Mouse (Mus musculus) liver, embryonic 15.5 days (tissue): ENCODE results near the gene Eif4b. TPM values are rescaled to one million over a fixed set of nuclear protein-coding genes. Genes with fewer than 3 reads are reported as not detected.
"Not testable (repeated sequence)": the region's sequence is repeated elsewhere in the genome, so short reads cannot be mapped to it uniquely, and the experiment has no call there.

Source experiments
- ATAC-seq: fragments of 200-750 bp; cut with Nextera tagmentation; 2 replicates; pipeline ENCODE4 v1.8.0; 2017; ENCODE audit warnings: moderate number of reproducible peaks, mild to moderate bottlenecking, moderate library complexity; ENCODE audit not compliant: insufficient read depth
- H3K27ac ChIP-seq: fragments of 300-500 bp; sonication (generic); replicated peaks from 2 replicates; pipeline ENCODE4 v1.5.1; 2015; ENCODE audit warnings: mild to moderate bottlenecking, inconsistent platforms
- H3K27me3 ChIP-seq: fragments of 300-500 bp; sonication (generic); 2 replicates; pipeline ENCODE4 v1.6.1; 2015; ENCODE audit warnings: mild to moderate bottlenecking, inconsistent platforms
- H3K36me3 ChIP-seq: fragments of 300-500 bp; sonication (generic); replicated peaks from 2 replicates; pipeline ENCODE4 v1.6.1; 2015; ENCODE audit warnings: moderate library complexity, mild to moderate bottlenecking, inconsistent platforms
- H3K4me1 ChIP-seq: fragments of 300-500 bp; sonication (generic); replicated peaks from 2 replicates; pipeline ENCODE4 v1.6.1; 2015; ENCODE audit warnings: inconsistent platforms
- H3K4me2 ChIP-seq: fragments of 300-500 bp; sonication (generic); 2 replicates; pipeline ENCODE4 v1.6.1; 2015; ENCODE audit warnings: moderate library complexity, mild to moderate bottlenecking, inconsistent platforms
- H3K4me3 ChIP-seq: fragments of 300-500 bp; sonication (generic); replicated peaks from 2 replicates; pipeline ENCODE4 v1.5.1; 2015; ENCODE audit warnings: mild to moderate bottlenecking, inconsistent platforms
- H3K9ac ChIP-seq: fragments of 300-500 bp; sonication (generic); 2 replicates; pipeline ENCODE4 v1.6.1; 2015; ENCODE audit warnings: moderate library complexity, mild to moderate bottlenecking, inconsistent platforms
- H3K9me3 ChIP-seq: fragments of 300-500 bp; sonication (generic); replicated peaks from 2 replicates; pipeline ENCODE4 v1.6.1; 2016; ENCODE audit warnings: inconsistent platforms
- WGBS: fragments of 180-500 bp; shearing (Covaris S2); methylation state at CpG from one replicate; pipeline ENCODE4 v1.1.7; 2015; ENCODE audit warnings: mixed read lengths; ENCODE audit not compliant: insufficient replicate concordance; 5-methylcytosine and 5-hydroxymethylcytosine counted together
- polyA plus RNA-seq: library from polyadenylated mRNA; unstranded; fragments of >200 nt; fragmentation: Nextera tagmentation; extraction: Ambion mirVana; gene quantifications from 2 replicates; pipeline ENCODE4 v1.2.1, GENCODE M21; 2015

The Eif4b gene
- polyA plus RNA-seq, 1 experiment from 2014 or later = 43.5 TPM

DNA sequence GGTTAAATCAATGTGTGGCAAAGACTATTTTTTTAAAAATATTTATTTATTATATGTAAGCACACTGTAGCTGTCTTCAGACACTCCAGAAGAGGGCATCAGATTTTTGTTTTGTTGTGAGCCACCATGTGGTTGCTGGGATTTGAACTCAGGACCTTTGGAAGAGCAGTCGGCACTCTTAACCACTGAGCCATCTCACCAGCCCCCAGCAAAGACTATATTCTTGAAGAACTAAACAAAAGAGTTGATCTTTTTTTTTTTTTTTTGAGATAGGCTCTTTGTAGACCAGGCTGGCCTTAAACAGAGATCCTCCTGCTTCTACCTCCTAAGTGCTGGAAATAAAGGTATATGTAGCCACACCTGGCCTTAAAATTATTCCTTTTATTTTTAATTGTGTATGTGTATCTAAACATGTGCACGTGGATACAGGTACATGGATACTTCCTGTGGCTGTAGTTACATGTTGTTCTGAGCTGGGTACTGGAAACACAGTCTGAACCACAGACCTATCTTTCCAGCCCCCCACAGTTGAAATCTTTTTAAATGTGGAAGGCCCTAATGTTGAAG is 3.6 kb downstream of the Eif4b start:
- no peak for ATAC-seq
- Histone ChIP-seq H3K4me2 (no peak overlapping the region), H3K27ac (no peak overlapping the region), H3K9ac (no peak overlapping the region), H3K4me3 (no peak overlapping the region), H3K36me3 (peaks cover 28% of the 10 kb centered on the region), H3K9me3 (no peaks in the 10 kb centered on the region), H3K4me1 (peaks cover 54% of the 10 kb centered on the region), H3K27me3 (no peaks in the 10 kb centered on the region)
- 61% methylated on average over 2 of the region's 2 CpGs for WGBS

DNA sequence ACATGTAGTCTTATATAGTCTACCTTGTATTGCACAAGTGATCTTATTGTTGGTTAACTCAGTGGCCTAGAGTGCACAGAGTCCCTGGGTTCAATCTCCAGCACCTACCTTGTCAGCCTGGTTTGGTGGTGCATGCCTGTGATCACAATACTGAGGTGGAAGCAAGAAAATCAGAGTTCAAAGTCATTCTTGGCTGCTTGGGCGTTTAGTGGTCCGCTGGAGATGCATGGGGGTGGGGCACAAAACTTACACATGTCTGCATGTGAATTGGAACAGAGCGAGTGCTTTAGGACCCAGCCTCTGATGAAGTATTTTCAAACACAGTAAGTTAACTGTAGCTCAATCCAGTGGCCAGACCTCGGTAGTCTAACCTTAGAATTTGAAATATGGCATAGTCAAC is 5.6 kb downstream of the Eif4b start:
- 62% methylated on average over 4 of the region's 4 CpGs for WGBS
- Histone ChIP-seq H3K36me3 (peaks cover 47% of the 10 kb centered on the region), H3K27ac (no peak overlapping the region), H3K4me2 (no peak overlapping the region), H3K4me1 (peaks cover 48% of the 10 kb centered on the region), H3K9ac (no peak overlapping the region), H3K9me3 (no peaks in the 10 kb centered on the region), H3K27me3 (no peaks in the 10 kb centered on the region), H3K4me3 (no peak overlapping the region)
- ATAC-seq = no peak

DNA sequence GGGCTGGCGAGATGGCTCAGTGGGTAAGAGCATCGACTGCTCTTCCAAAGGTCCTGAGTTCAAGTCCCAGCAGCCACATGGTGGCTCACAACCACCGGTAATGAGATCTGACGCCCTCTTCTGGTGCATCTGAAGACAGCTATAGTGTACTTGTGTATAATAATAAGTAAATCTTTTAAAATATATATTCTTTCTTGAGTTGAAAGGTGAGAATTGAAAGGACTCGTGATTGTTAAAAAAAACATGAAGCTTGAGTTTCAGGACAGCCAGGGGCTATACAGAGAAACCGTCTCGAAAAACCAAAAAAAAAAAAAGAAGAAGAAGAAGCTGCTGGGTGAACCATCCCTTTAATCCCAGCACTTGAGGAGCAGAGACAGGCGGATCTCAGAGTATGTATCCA is 6.4 kb downstream of the Eif4b start:
- not testable (repeated sequence) for H3K27me3 ChIP-seq, H3K27ac ChIP-seq, ATAC-seq, H3K9me3 ChIP-seq, H3K4me2 ChIP-seq, H3K4me3 ChIP-seq, H3K9ac ChIP-seq
- WGBS = 56% methylated on average over 8 of the region's 8 CpGs
- H3K4me1 ChIP-seq = peaks cover 41% of the 10 kb centered on the region
- H3K36me3 ChIP-seq = peaks cover 54% of the 10 kb centered on the region

DNA sequence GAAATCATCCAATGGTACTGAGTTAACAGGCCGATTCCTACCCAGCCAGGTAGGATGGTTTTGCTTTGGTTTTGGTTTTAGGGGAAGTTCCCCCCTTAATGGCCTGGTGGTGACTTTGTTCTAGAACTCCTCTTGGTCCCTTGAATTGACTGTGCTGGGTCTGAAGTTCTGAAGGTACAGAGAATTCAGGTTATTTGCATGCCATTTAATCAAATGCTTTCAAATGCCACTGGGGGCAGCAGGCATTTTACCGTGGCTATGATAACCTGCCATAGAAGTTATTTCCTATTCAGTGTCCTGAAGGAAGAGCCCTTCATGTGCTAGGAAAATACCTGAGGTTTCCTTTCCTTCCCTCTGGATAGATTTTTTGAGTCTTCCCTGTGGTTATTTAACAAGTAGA is 6.9 kb downstream of the Eif4b start:
- 53% methylated on average over 2 of the region's 2 CpGs for WGBS
- Histone ChIP-seq H3K27ac (no peak overlapping the region), H3K9me3 (no peaks in the 10 kb centered on the region), H3K4me1 (peaks cover 36% of the 10 kb centered on the region), H3K4me2 (no peak overlapping the region), H3K36me3 (peaks cover 57% of the 10 kb centered on the region), H3K4me3 (no peak overlapping the region), H3K9ac (no peak overlapping the region), H3K27me3 (no peaks in the 10 kb centered on the region)
- ATAC-seq = no peak

DNA sequence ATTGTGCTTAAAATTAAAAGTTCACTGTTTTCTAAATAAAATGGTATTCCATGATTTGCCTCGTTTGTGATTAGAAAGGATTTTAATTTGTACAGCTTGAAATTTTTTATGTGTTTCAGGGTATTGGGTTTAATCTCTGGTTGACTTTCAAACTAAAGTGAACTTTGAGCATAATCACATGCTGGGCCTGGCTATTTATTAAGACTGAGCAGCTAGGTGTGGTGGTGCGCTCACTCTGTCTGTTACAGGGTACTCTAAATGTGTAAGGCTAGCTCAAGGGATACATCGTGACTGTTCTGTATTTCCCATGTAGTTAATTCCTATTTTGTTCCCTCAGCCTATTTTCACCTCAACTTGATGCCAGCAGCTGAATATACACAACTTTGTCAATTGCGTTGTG is 8.6 kb downstream of the Eif4b start:
- Histone ChIP-seq H3K4me2 (no peak overlapping the region), H3K4me3 (no peak overlapping the region), H3K4me1 (peaks cover 23% of the 10 kb centered on the region), H3K9ac (no peak overlapping the region), H3K36me3 (peaks cover 74% of the 10 kb centered on the region), H3K27me3 (no peaks in the 10 kb centered on the region), H3K9me3 (no peaks in the 10 kb centered on the region), H3K27ac (no peak overlapping the region)
- 84% methylated on average over 4 of the region's 4 CpGs for WGBS
- ATAC-seq = no peak

DNA sequence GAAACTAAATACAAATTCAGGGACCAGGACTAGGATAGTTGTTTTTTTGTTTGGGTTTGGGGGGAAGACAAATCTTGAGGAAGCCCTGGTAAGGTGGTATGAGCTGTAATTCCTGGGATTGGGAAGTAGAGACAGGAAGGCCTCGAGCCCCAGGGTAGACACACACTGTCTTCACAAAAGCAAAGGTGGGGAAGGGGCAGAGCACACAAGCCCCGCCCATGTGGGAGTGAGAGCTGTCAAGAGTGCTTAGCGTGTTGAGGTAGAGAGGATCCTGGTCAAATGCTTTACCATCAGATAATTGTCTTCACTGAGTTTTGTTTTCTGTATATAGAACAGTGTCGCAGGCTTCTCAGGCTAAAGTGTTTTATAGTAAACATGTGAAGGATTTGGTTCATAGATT is 9.5 kb downstream of the Eif4b start:
- Histone ChIP-seq H3K27me3 (no peaks in the 10 kb centered on the region), H3K36me3 (peaks cover 83% of the 10 kb centered on the region), H3K27ac (no peak overlapping the region), H3K4me2 (no peak overlapping the region), H3K4me1 (peaks cover 23% of the 10 kb centered on the region), H3K9ac (no peak overlapping the region), H3K9me3 (no peaks in the 10 kb centered on the region), H3K4me3 (no peak overlapping the region)
- 71% methylated on average over 4 of the region's 4 CpGs for WGBS
- ATAC-seq = no peak

DNA sequence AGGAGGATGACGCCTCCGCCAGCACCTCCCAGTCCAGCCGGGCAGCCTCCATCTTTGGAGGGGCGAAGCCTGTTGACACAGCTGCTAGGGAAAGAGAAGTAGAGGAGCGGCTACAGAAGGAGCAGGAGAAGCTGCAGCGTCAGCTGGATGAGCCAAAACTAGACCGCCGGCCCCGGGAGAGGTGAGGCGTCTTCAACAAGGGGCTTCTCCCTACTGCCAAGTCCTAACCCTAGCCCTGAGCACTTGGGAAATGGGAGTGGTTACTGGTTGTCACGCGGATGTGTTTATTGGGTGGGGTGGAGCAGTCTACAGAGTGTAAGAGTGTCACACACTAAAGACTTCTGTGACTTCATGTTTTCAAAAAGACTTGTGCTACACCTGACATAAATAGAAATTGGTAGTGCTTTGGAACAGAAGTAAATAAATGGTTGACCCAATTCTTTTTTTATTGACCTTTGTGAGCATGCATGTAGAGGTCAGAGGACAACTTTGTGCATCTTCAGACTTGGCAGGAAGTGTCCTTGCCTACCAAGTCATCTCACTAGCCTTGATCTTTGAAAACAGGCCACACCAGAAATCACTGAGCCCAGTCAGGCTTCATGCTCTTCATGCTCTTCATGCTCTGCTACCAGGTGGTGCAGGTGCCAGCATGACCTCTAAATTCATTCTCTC is 16.5 kb downstream of the Eif4b start:
- Histone ChIP-seq H3K9me3 (no peaks in the 10 kb centered on the region), H3K27ac (no peak overlapping the region), H3K4me3 (no peak overlapping the region), H3K27me3 (no peaks in the 10 kb centered on the region), H3K9ac (no peak overlapping the region), H3K4me1 (peaks cover 3% of the 10 kb centered on the region; the same call in 1 of the 2 replicates), H3K4me2 (no peak overlapping the region), H3K36me3 (peaks cover 99% of the 10 kb centered on the region)
- no peak for ATAC-seq
- WGBS = 74% methylated on average over 12 of the region's 12 CpGs

DNA sequence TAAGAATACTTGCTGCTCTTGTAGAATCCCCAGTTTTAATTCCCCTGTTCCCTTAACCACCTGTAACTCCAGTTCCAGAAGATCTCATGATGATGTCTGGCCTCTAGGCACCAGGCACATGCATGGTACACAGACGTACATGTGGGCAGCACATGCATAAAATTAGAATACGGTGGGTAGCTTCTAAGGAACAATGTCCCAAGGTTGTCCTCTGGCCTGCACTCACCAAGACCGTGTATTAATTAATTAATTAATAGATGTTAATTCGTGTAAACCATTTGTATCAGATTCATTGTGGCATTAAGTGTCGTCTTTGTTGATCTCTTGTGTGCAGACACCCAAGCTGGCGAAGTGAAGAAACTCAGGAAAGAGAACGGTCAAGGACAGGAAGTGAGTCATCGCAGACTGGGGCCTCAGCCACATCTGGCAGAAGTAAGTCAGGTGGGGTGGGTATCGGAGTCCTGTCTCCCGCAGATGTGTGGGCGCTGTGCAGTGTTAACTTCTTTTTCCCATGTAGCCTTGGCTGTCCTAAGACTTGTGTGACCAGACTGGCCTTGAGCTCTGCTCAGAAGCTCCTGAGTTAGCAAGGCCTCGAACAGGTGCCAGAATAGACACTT is 17.6 kb downstream of the Eif4b start:
- Histone ChIP-seq H3K9me3 (no peaks in the 10 kb centered on the region), H3K4me2 (no peak overlapping the region), H3K4me1 (peaks cover 11% of the 10 kb centered on the region; the same call in 1 of the 2 replicates), H3K4me3 (no peak overlapping the region), H3K27me3 (no peaks in the 10 kb centered on the region), H3K9ac (no peak overlapping the region), H3K36me3 (peaks cover 99% of the 10 kb centered on the region), H3K27ac (no peak overlapping the region)
- no peak for ATAC-seq
- WGBS = 50% methylated on average over 12 of the region's 12 CpGs

DNA sequence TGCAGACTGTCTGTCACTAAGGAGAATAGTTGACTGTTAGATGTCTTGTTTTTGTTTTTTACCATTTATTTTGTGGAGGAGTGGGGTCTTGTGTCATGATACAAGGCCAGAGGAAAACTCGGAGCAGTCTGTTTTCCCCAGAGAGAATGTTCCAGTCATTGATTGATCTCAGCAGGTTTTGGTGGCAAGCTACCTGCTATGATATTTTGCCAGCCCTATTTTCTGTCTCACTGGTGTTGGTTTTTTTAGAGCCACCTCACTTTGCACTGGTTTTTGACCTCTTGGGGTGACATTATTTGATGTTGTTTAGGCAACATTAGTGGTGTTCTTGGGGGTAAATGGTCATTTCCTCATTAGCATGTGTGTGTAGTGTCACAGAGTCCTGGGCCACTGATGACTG is 18.1 kb downstream of the Eif4b start:
- no peak overlapping the region for H3K9ac ChIP-seq
- H3K4me1 ChIP-seq = peaks cover 15% of the 10 kb centered on the region; the same call in 1 of the 2 replicates
- no peak for ATAC-seq
- no peak overlapping the region for H3K4me3 ChIP-seq
- WGBS = 78% methylated on average over 1 of the region's 1 CpGs
- peaks cover 100% of the 10 kb centered on the region for H3K36me3 ChIP-seq
- no peak overlapping the region for H3K4me2 ChIP-seq
- no peaks in the 10 kb centered on the region for H3K9me3 ChIP-seq
- H3K27ac ChIP-seq = no peak overlapping the region
- H3K27me3 ChIP-seq = no peaks in the 10 kb centered on the region

DNA sequence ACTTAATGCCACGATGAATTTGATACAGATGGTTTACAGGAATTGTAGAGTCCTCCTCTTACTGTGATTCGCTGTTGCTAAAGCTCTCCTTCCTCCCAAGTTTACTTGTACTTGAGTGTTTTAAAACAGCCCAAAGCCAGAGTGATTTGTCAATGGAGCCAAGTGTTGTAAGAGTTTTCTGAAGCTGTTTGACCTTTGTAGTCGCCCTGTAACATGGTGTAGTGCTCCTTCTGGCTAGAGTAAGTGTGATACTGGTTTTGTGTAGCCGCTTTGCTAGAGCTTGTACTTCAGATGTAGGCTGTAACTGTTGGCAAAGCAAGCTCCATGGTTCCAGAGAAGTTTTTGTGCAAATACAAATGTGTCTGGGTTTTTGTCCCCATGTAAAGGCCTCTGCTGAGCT is 18.6 kb downstream of the Eif4b start:
- Histone ChIP-seq H3K4me1 (peaks cover 15% of the 10 kb centered on the region; the same call in 1 of the 2 replicates), H3K9ac (no peak overlapping the region), H3K9me3 (no peaks in the 10 kb centered on the region), H3K4me2 (no peak overlapping the region), H3K27ac (no peak overlapping the region), H3K36me3 (peaks cover 97% of the 10 kb centered on the region), H3K27me3 (no peaks in the 10 kb centered on the region), H3K4me3 (no peak overlapping the region)
- WGBS = 83% methylated on average over 4 of the region's 4 CpGs
- ATAC-seq = no peak

DNA sequence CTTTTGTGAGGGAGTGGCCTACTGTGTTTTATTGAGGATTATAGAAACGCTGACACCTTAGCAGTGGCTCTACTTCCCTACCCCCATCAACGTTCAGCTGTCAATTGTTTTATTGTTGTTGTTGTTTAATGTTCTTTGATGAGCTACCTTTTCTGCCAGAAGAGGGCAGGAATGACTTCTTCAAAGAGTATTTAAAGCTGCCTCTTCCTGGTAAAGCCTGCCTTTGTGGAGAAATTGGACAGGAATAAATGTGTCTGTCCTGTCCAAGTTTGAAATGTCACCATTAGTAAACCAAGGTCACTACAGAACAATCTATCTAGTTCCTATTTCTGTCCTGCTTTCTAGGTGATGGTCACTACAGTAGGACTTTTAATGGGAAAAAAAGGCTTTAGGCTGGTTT is 20.6 kb downstream of the Eif4b start:
- Histone ChIP-seq H3K4me1 (peaks cover 18% of the 10 kb centered on the region), H3K4me3 (no peak overlapping the region), H3K9me3 (no peaks in the 10 kb centered on the region), H3K27ac (no peak overlapping the region), H3K36me3 (peaks cover 89% of the 10 kb centered on the region), H3K27me3 (peaks cover 3% of the 10 kb centered on the region), H3K4me2 (no peak overlapping the region), H3K9ac (no peak overlapping the region)
- ATAC-seq = no peak
- 58% methylated on average over 2 of the region's 2 CpGs for WGBS
